Mouse (Mus musculus) lung, embryonic 14.5 days (tissue): Measurements from ENCODE around the gene Rab20. TPM values are rescaled to one million over a fixed set of nuclear protein-coding genes. Genes with fewer than 3 reads are reported as not detected.
A peak's percentile ranks its signal among the peaks of the same experiment; 100 is the strongest.

Experiments used
- ATAC-seq: fragments of 200-750 bp; cut with Nextera tagmentation; 2 replicates; pipeline ENCODE4 v1.8.0; 2017; ENCODE audit warnings: mild to moderate bottlenecking, moderate TSS enrichment, moderate library complexity; ENCODE audit not compliant: insufficient read depth
- DNase-seq: peaks from one replicate; pipeline ENCODE4 v3.0.0-alpha.2; 2015
- H3K27ac ChIP-seq: fragments of 300-500 bp; sonication (generic); 2 replicates; pipeline ENCODE4 v1.5.1; 2014; ENCODE audit warnings: low read depth, mild to moderate bottlenecking, moderate library complexity
- H3K27me3 ChIP-seq: fragments of 300-500 bp; sonication (generic); 2 replicates; pipeline ENCODE4 v1.6.1; 2014; ENCODE audit warnings: low read length, control low read depth; ENCODE audit not compliant: insufficient read depth
- H3K36me3 ChIP-seq: fragments of 300-500 bp; sonication (generic); 2 replicates; pipeline ENCODE4 v1.6.1; 2014; ENCODE audit warnings: control low read depth; ENCODE audit not compliant: insufficient read depth
- H3K4me1 ChIP-seq: fragments of 300-500 bp; sonication (generic); 2 replicates; pipeline ENCODE4 v1.6.1; 2014; ENCODE audit warnings: antibody characterized with exemption, control low read depth; ENCODE audit not compliant: insufficient read depth
- H3K4me2 ChIP-seq: fragments of 300-500 bp; sonication (generic); 2 replicates; pipeline ENCODE4 v1.6.1; 2014; ENCODE audit warnings: mild to moderate bottlenecking
- H3K4me3 ChIP-seq: fragments of 300-500 bp; sonication (generic); 2 replicates; pipeline ENCODE4 v1.5.1; 2014; ENCODE audit warnings: low read depth, low read length
- H3K9ac ChIP-seq: fragments of 300-500 bp; sonication (generic); 2 replicates; pipeline ENCODE4 v1.6.1; 2014
- H3K9me3 ChIP-seq: fragments of 300-500 bp; sonication (generic); 2 replicates; pipeline ENCODE4 v1.6.1; 2016; ENCODE audit warnings: low read depth, low read length, control low read depth
- CTCF ChIP-seq: IDR thresholded peaks from 2 replicates; pipeline ENCODE4 v1.5.1; 2016; ENCODE audit warnings: antibody characterized with exemption, low read depth
- WGBS: fragments of 180-500 bp; shearing (Covaris S2); extraction: QIAGEN DNeasy Blood & Tissue Kit; methylation state at CpG from one replicate; pipeline ENCODE4 v1.1.7; 2014; 5-methylcytosine and 5-hydroxymethylcytosine counted together
- polyA plus RNA-seq: library from polyadenylated mRNA; unstranded; fragments of >200 nt; fragmentation: Nextera tagmentation; extraction: Ambion mirVana; gene quantifications from 2 replicates; pipeline ENCODE4 v1.2.1, GENCODE M21; 2014

Gene Rab20
- polyA plus RNA-seq, 1 experiment from 2014 or later: 12.8 TPM

DNA sequence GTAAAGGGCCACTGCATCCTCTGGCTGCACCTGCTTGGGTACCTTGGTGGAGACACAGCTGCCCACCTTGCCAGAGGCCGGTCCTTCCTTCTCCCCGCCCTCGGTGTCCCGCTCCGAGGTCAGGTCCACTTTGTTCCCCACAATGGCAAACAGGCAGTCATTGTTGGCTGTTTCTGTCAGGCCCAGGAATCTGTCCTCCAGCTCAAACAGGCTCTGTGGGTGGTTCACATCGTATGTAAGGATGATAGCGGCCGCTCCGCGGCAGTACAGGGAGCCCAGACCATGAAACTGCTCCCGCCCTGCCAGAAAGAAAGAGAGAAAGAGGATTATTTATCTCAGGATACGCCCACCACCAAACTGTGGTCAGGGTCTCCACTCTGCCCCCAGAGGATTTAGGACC is 24.3 kb downstream of the Rab20 start:
- TF ChIP-seq CTCF: no peak
- DNase-seq (no peak), ATAC-seq (no peak)
- Histone ChIP-seq H3K27me3 (no peaks in the 10 kb centered on the region), H3K4me2 (no peak overlapping the region), H3K36me3 (peaks cover under 1% of the 10 kb centered on the region; the same call in 1 of the 2 replicates), H3K4me3 (no peak overlapping the region), H3K4me1 (peaks cover 13% of the 10 kb centered on the region), H3K9ac (no peak overlapping the region), H3K27ac (no peak overlapping the region), H3K9me3 (no peaks in the 10 kb centered on the region)
- 62% methylated on average over 12 of the region's 12 CpGs for WGBS

DNA sequence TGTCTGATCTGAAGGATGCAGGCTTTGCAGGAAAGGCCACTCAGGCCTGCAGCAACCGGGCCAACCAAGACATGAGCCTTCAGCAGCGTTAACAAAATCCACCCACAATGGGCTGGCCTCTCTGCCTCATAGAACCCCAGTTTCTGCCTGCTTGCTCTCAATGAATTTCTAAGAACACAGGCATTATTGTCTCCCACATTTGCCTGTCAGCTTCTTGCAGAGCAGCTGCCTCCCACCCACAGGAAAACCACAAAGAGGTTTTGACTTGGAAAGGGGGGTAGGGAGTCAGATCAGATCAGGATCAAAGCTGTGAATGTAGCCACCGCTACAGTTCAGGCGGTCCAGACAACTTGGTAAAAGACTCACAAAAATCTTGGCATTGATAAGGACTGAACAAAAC is 25.5 kb downstream of the Rab20 start:
- Histone ChIP-seq H3K9ac (no peak overlapping the region), H3K4me2 (no peak overlapping the region), H3K9me3 (no peaks in the 10 kb centered on the region), H3K4me3 (no peak overlapping the region), H3K27me3 (no peaks in the 10 kb centered on the region), H3K4me1 (peaks cover 3% of the 10 kb centered on the region; the same call in 1 of the 2 replicates), H3K27ac (no peak overlapping the region), H3K36me3 (peaks cover 13% of the 10 kb centered on the region)
- ATAC-seq (no peak), DNase-seq (no peak)
- WGBS: 42% methylated on average over 4 of the region's 4 CpGs
- TF ChIP-seq CTCF: no peak

DNA sequence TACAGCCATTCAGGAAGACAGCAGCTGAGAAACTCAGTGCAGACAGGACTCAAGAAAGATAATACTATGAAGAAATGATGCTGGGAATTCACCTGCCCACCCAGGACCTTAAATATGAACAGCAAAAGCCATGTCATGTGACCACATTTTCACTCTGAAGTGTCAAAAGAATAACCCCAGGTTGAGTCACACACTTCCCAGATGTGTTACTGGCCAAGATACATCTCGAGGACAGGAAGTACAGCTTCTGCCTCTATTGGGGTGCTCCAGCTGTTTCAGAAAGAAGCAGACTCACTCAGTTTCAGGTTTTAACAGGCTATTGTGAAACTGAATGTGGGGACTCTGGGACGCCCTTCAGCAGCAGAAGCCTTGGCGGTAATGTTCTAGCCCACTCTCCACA is 26.0 kb downstream of the Rab20 start:
- Histone ChIP-seq H3K36me3 (peaks cover 17% of the 10 kb centered on the region), H3K4me1 (no peaks in the 10 kb centered on the region; the same call in 1 of the 2 replicates), H3K9me3 (no peaks in the 10 kb centered on the region), H3K27ac (no peak overlapping the region), H3K4me2 (no peak overlapping the region), H3K9ac (no peak overlapping the region), H3K27me3 (no peaks in the 10 kb centered on the region), H3K4me3 (no peak overlapping the region)
- 60% methylated on average over 3 of the region's 3 CpGs for WGBS
- TF ChIP-seq CTCF: no peak
- no peak for DNase-seq
- ATAC-seq: no peak

DNA sequence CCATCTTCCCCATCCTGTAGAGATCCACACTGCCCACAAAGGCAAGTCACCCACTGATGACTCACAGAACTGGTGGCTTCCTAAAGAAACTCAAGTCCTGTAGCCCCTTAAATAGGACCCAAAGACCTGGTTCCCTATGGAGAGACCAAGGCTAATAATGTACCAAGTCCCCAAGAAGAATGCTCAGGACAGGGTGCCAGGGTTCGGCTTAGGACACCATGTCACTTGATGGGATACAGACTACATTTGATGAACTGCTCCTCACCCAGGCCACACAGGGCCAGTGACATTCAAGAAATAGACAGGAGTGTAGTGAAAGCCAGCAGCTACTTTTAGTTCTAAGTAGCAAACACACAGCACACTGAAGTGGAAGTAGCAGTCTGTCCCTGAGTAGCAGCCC is 26.4 kb downstream of the Rab20 start:
- no peak for TF ChIP-seq CTCF

DNA sequence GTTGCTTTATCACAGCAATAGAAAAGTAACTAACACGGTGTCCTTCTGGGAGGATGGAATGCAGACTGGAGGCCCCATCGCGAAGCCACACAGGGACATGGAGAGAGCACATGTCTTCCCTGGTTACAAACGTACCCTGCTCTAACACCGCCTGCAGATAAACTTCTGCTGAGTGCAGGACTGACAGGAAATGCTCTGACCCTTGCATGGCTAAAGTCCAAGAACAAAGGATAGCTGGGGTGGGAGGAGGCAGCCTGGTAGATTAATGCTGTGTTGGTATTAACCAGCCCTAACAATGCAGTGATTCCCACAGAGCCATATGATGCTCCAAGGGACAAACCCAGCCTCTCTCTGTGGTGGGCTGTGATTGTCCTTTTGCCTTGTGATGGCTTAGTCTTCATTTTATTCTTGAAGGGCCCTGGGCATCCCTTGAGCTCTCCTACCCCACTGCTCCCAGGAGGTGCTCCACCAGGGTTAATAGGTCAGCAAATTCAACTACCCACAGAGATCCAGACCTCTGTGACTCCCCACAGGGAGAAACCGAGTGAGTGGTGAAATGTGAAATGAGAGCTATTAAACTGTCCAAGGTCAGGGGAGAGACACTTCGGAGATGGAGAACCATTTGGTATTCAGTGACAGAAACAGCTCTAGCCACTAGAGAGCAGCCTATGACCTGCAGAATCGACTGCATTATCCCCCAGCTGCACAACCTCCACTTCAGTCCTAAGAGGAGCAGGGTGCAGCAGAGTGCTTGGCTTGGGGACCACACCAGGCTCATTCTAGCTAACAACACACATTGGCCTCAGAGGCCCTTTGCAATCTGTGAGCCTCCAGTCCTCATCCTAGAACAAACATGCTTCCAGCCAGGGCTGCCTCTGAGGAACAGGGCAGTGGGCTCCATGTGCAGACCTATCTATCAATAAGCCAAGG is 28.1 kb downstream of the Rab20 start:
- DNase-seq (peak; percentile 84), ATAC-seq (peak; percentile 70)
- Histone ChIP-seq H3K9me3 (no peaks in the 10 kb centered on the region), H3K27ac (0 out of 2 replicates have a peak overlapping the region, but pooled peaks have one; percentile 18), H3K4me3 (no peak overlapping the region), H3K4me2 (no peak overlapping the region), H3K36me3 (peaks cover 36% of the 10 kb centered on the region), H3K4me1 (no peaks in the 10 kb centered on the region; the same call in 1 of the 2 replicates), H3K27me3 (no peaks in the 10 kb centered on the region), H3K9ac (no peak overlapping the region)
- WGBS: 13% methylated on average over 8 of the region's 8 CpGs
- peak; percentile 80 for TF ChIP-seq CTCF

More for the DNA sequence above, 26.4 kb downstream of the Rab20 start:
- 97% methylated on average over 1 of the region's 1 CpGs for WGBS
- Histone ChIP-seq H3K27ac (no peak overlapping the region), H3K9me3 (no peaks in the 10 kb centered on the region), H3K9ac (no peak overlapping the region), H3K4me3 (no peak overlapping the region), H3K36me3 (peaks cover 19% of the 10 kb centered on the region), H3K4me2 (no peak overlapping the region), H3K27me3 (no peaks in the 10 kb centered on the region), H3K4me1 (no peaks in the 10 kb centered on the region; the same call in 1 of the 2 replicates)
- DNase-seq (no peak), ATAC-seq (no peak)

DNA sequence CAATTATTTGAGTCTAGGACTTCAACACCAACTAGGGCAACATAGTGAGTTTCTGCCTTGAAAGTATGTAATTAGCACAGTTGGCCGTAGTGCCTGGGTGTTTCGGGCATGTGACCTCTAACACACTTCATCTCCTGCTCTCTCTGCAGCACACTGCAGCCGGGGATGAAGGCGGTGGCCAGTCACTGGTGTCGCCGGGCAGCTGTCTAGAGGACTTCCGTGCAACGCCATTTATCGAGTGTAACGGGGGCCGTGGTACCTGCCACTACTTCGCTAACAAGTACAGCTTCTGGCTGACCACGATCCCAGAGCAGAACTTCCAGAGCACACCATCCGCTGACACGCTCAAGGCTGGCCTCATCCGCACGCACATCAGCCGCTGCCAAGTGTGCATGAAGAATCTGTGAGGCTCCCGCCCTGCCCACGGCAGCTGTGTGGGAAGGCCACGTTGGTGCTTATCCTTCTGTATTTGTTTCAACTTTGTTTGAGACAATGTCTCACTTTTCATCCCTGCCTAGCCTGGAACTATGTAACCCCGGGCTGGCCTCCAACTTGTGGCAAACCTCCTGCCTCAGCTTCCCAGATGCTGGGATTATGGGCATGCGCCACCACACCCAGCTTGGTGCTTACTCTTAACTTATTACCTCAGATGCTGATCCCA is 30.5 kb downstream of the Rab20 start:
- H3K4me1 ChIP-seq: no peaks in the 10 kb centered on the region; the same call in 1 of the 2 replicates
- H3K27me3 ChIP-seq: no peaks in the 10 kb centered on the region
- TF ChIP-seq CTCF: no peak
- no peak overlapping the region for H3K4me2 ChIP-seq
- H3K4me3 ChIP-seq: no peak overlapping the region
- peaks cover 59% of the 10 kb centered on the region for H3K36me3 ChIP-seq
- WGBS: 86% methylated on average over 23 of the region's 23 CpGs
- no peak for DNase-seq
- no peak for ATAC-seq
- H3K9ac ChIP-seq: no peak overlapping the region
- H3K27ac ChIP-seq: no peak overlapping the region
- H3K9me3 ChIP-seq: no peaks in the 10 kb centered on the region

DNA sequence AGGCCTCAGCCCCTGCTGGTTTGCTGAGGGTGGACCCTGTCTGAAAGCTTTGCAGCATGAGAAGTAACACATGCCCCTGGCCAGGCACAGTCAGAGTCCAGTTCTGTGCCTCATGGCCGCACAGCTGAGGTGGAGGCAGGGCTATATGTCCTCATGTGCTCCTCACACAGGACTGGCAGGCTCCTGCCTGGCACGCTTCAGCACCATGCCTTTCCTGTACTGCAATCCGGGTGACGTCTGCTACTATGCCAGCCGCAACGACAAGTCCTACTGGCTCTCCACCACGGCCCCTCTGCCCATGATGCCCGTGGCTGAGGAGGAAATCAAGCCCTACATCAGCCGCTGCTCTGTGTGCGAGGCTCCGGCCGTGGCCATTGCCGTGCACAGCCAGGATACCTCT is 32.7 kb downstream of the Rab20 start:
- Histone ChIP-seq H3K9ac (no peak overlapping the region), H3K4me2 (no peak overlapping the region), H3K27ac (no peak overlapping the region), H3K36me3 (peaks cover 80% of the 10 kb centered on the region), H3K27me3 (no peaks in the 10 kb centered on the region), H3K4me3 (no peak overlapping the region), H3K4me1 (no peaks in the 10 kb centered on the region; the same call in 1 of the 2 replicates), H3K9me3 (no peaks in the 10 kb centered on the region)
- no peak for DNase-seq
- ATAC-seq: no peak
- no peak for TF ChIP-seq CTCF
- WGBS: 92% methylated on average over 13 of the region's 13 CpGs
